30 mouse cellular contexts compared by ENCODE assay signal in genomic region chr11:35109781-35110180, GRCm38 (mm10). TPM values are rescaled to one million over a fixed set of nuclear protein-coding genes. Genes with fewer than 3 reads are reported as not detected.
A peak's percentile ranks its signal among the peaks of the same experiment; 100 is the strongest.
DNase-seq lines count a peak whose midpoint lies in the region; ATAC-seq and TF ChIP-seq lines count a peak whose summit lies in the region.
"Had no signal": no experiment of that assay in that cellular context is flagged by ENCODE, and none has a peak within 500 bp of the region (broad histone marks: within the 10 kb centered on the region; RNA-seq: fewer than 3 reads in every experiment).

No protein-coding gene starts in this region.

- peaks cover 8% of the 10 kb centered on the region; the same call in 1 of the 2 replicates for H3K4me1 ChIP-seq in lung, embryonic 14.5 days (ENCODE audit: insufficient read depth)
- peaks cover 9% of the 10 kb centered on the region for H3K4me1 ChIP-seq in lung, embryonic 16.5 days (replicated peaks; ENCODE audit: control insufficient read depth, insufficient read depth, low read length)
- H3K4me1 ChIP-seq: embryonic facial prominence, embryonic 15.5 days had no signal

- no peak overlapping the region for H3K27ac ChIP-seq in lung, embryonic 14.5 days (ENCODE audit: low read depth)
- no peak overlapping the region for H3K27ac ChIP-seq in lung, embryonic 16.5 days (ENCODE audit: low read length)
- H3K27ac ChIP-seq: embryonic facial prominence, embryonic 13.5 days; embryonic facial prominence, embryonic 15.5 days; forebrain, embryonic 10.5 days; forebrain, embryonic 12.5 days had no signal

- H3K4me2 ChIP-seq in lung, embryonic 14.5 days, result peak overlapping the region; percentile 33
- peak overlapping the region; percentile 2; the same call in 1 of the 2 replicates for H3K4me2 ChIP-seq in lung, embryonic 16.5 days (ENCODE audit: low read depth, low read length)
- H3K4me2 ChIP-seq: embryonic facial prominence, embryonic 13.5 days; embryonic facial prominence, embryonic 15.5 days; forebrain, embryonic 12.5 days had no signal

- peak; percentile 85 for DNase-seq in lung, embryonic 14.5 days
- no peak for DNase-seq in lung, postnatal 14 days
- no peak for DNase-seq in lung, postnatal 25 days (ENCODE audit: low spot score)
- peak; percentile 20 for DNase-seq in lung, postnatal 10 days
- DNase-seq in lung, postnatal 4 days, result no peak
- DNase-seq in adipocyte (ENCODE audit: low spot score), result peak; percentile 79
- DNase-seq in urinary bladder, postnatal 4 days (ENCODE audit: low spot score in 2 of 2), result no peak
- DNase-seq: adrenal gland, adult 2 months; adrenal gland, postnatal 10 days; adrenal gland, postnatal 25 days; B cell, adult 2 months; cerebellum, adult 11 months; cerebellum, adult 18-20 months; cerebellum, adult 8-10 months; cerebellum, adult 9-11 months; cerebellum, postnatal 14 days; cerebellum, postnatal 36 days; embryo, embryonic 11 days had no signal

- WGBS in lung, embryonic 14.5 days, result 19% methylated on average over 4 of the region's 4 CpGs
- WGBS in lung, embryonic 16.5 days, result 12% methylated on average over 4 of the region's 4 CpGs

- H3K27me3 ChIP-seq in lung, embryonic 14.5 days (ENCODE audit: insufficient read depth, low read length), result no peaks in the 10 kb centered on the region
- no peaks in the 10 kb centered on the region for H3K27me3 ChIP-seq in lung, embryonic 16.5 days (ENCODE audit: control insufficient read depth, insufficient read depth, low read depth, low read length)
- H3K27me3 ChIP-seq: CH12.LX; embryonic facial prominence, embryonic 13.5 days; embryonic facial prominence, embryonic 15.5 days; forebrain, embryonic 12.5 days; Patski had no signal

- H3K4me3 ChIP-seq in lung, embryonic 14.5 days (ENCODE audit: low read depth, low read length), result no peak overlapping the region
- H3K4me3 ChIP-seq in lung, embryonic 16.5 days (ENCODE audit: low read length), result no peak overlapping the region
- H3K4me3 ChIP-seq: embryonic facial prominence, embryonic 13.5 days; embryonic facial prominence, embryonic 15.5 days; erythroblast, embryonic 14.5 days; forebrain, embryonic 10.5 days; forebrain, embryonic 12.5 days had no signal

- ATAC-seq in lung, embryonic 14.5 days (ENCODE audit: insufficient read depth), result peak; percentile 31; the same call in 1 of the 2 replicates
- 0 out of 2 replicates have a peak, but pooled peaks have one; percentile 15 for ATAC-seq in lung, embryonic 16.5 days (ENCODE audit: low read depth)
- ATAC-seq: activated CD4-positive, CD25-positive, alpha-beta regulatory T cell, adult 4 months; CD4-positive, CD25-positive, alpha-beta regulatory T cell, adult 4 months; forebrain, embryonic 14.5 days; Patski had no signal

- no peaks in the 10 kb centered on the region for H3K9me3 ChIP-seq in lung, embryonic 14.5 days (ENCODE audit: low read depth, low read length)
- no peaks in the 10 kb centered on the region for H3K9me3 ChIP-seq in lung, embryonic 16.5 days (ENCODE audit: control insufficient read depth, low read length)
- H3K9me3 ChIP-seq: embryonic facial prominence, embryonic 13.5 days; embryonic facial prominence, embryonic 15.5 days; forebrain, embryonic 10.5 days; forebrain, embryonic 12.5 days had no signal

- no peak for TF ChIP-seq CTCF in lung, embryonic 14.5 days (IDR thresholded peaks at IDR 0.05; ENCODE audit: low read depth)

- H3K9ac ChIP-seq in lung, embryonic 14.5 days, result no peak overlapping the region
- no peak overlapping the region for H3K9ac ChIP-seq in lung, embryonic 16.5 days (ENCODE audit: low read length)
- H3K9ac ChIP-seq: embryonic facial prominence, embryonic 13.5 days; embryonic facial prominence, embryonic 15.5 days; forebrain, embryonic 12.5 days had no signal

- no peaks in the 10 kb centered on the region for H3K36me3 ChIP-seq in lung, embryonic 14.5 days (ENCODE audit: insufficient read depth)
- no peaks in the 10 kb centered on the region for H3K36me3 ChIP-seq in lung, embryonic 16.5 days (ENCODE audit: control insufficient read depth, insufficient read depth, low read length)
- H3K36me3 ChIP-seq: embryonic facial prominence, embryonic 13.5 days; embryonic facial prominence, embryonic 15.5 days; forebrain, embryonic 10.5 days; forebrain, embryonic 12.5 days; G1E had no signal

RNA-seq across cellular contexts. Expression of gene Slit3, which starts 11.2 kb away (rescaled TPM):
- polyA plus RNA-seq in lung, embryonic 14.5 days (2014; fragmentation: Nextera tagmentation; extraction: Ambion mirVana), result 32.1 and 37.3 TPM in 2 replicates
- 9.1 and 9.2 TPM in 2 replicates for polyA plus RNA-seq in lung, embryonic 16.5 days (2015; fragmentation: Nextera tagmentation; extraction: Ambion mirVana)
- polyA plus RNA-seq: activated CD4-positive, CD25-positive, alpha-beta regulatory T cell, adult 4 months; CD4-positive, CD25-positive, alpha-beta regulatory T cell, adult 4 months; erythroblast, embryonic 14.5 days; G1E had no signal

Comparison
In these comparisons a context has a peak if more than half of its experiments do, and no peak if none do; other contexts are left out.
1. DNase-seq: peak in lung, embryonic 14.5 days (single experiment), lung, postnatal 10 days (single experiment) and adipocyte (single experiment); none in lung, postnatal 14 days (single experiment), lung, postnatal 25 days (single experiment), lung, postnatal 4 days (0 of 2) and urinary bladder, postnatal 4 days (0 of 2).